Mouse (Mus musculus) cerebellum, adult 2 months (tissue): ENCODE measurements around the gene Gm8369.

Experiments used
- CTCF ChIP-seq: fragments of 200-500 bp; IDR thresholded peaks from 2 replicates; pipeline ENCODE4 v1.5.1; 2011; ENCODE audit warnings: low read depth, mild to moderate bottlenecking, control low read depth, low read length, moderate library complexity, borderline replicate concordance; ENCODE audit not compliant: insufficient read depth
- POLR2A ChIP-seq: fragments of 200-500 bp; IDR thresholded peaks from 2 replicates; pipeline ENCODE4 v1.6.1; 2011; ENCODE audit warnings: low read length, control low read depth, borderline replicate concordance; ENCODE audit not compliant: insufficient read depth

GRCm38 (mm10) chr19:11533888-11534445 is 48.2 kb downstream of the Gm8369 start:
- TF ChIP-seq POLR2A (no peak), CTCF (no peak)
